Mouse (Mus musculus): ENCODE data around the gene Ubtd2. TPM values are rescaled to one million over a fixed set of nuclear protein-coding genes. Genes with fewer than 3 reads are reported as not detected.

Ubtd2 gene
- total RNA-seq, 2 experiments from 2014 or later = 15.3 to 15.5 TPM

DNA sequence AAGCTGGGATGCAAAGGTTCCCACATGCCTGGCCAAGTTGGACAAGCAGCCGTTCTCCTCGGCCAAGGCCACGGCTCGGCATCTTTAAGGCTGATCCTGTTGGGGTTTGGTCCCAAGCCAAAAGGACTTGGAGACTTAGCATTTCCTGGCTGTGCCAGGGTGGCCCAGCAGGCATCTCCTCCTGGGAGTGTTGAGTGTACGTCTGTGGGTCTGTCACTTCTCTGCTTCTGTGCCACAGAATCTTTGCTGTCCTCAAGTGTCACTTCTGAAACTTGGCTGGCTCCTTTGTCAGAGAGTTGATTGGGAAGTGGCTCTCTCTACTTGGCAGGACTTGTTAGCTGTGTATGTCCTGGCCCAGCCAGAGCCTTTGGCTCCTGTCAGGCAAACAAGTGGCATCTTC is 91.3 kb downstream of the Ubtd2 start:
- DNase-seq = peak; percentile 61 to 77

DNA sequence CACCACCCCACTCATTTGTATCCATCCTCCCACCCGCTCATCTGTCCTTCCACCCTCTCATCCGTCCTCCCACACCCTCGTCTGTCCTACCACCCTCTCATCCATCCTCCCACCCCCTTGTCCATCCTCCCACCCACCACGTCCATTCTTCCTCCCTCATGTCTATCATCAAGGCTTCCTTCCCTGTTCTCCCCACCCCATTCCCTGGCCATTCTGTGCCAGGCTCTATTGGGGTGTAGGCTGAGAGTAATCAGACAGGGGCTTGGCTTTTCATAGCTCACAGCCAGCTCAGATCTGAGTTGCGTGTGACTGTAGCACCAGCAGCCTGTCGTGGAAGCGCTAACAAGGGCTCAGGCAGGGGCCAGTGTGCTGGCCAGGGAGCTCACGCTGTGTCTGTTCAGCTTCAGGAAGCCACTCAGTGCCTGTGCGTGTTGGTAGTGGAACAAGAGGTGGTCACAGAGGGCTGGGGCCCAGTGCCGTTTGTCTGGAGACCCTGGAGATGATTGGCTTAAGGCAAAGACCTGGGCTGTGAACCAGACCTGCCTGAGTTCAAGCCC is 92.3 kb downstream of the Ubtd2 start:
- DNase-seq = no peak

DNA sequence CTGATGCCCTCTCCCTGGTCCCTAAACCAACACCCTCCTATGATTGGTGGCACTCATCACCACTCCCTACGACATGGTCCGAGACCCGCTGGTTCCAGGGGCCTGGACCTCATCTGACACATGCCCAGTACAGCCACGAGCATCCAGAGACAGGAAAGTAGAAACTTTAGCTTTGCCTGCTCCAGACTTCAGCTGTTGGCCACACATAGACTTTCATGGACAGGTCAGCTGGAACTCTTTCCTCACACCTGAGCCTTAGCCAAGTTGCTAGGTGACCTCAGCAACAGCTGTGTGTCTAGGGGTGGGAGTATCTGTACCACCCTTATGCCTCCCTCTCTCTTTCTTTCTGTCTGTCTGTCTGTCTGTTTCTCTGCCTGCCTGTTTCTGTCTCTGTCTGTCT is 93.1 kb downstream of the Ubtd2 start:
- DNase-seq = no peak

DNA sequence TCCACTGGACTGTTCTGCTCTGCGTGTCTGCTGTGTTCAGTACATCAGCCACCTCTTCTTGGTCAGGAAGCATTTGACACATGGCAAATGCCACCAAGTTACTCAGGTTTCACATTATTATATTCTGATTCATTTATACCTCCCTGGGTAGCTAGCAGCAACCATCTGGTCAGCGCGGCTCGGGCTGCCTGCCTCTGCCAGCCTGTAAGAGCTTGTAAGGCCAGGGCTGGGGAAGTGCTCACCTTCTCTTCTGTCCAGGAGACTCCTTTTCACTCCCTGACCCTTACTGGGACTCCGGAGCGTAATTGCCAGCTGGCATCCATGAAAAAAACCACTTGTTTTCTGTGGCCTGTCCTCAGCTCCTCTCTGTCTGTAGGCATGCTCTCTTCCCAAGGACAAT is 94.1 kb downstream of the Ubtd2 start:
- no peak for DNase-seq

DNA sequence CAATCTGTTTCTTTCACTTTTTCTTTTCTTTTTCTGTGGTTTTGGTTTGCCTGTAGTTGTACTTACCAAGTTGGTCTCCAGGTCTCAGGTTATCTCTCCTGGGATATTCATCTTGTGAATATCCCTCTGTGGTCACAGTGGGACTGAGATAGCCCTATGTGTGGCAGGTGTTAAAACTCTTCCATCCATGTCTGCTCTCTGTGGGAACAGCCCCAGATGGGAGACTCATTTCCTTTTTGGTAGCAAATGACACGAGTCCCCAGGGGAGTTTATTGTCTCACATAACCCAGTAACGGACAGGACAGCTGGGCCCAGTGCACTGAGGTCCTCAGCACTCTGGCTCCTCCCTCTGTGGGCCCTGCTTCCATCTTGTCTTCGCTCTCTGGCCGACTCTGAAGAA is 94.9 kb downstream of the Ubtd2 start:
- DNase-seq = no peak

DNA sequence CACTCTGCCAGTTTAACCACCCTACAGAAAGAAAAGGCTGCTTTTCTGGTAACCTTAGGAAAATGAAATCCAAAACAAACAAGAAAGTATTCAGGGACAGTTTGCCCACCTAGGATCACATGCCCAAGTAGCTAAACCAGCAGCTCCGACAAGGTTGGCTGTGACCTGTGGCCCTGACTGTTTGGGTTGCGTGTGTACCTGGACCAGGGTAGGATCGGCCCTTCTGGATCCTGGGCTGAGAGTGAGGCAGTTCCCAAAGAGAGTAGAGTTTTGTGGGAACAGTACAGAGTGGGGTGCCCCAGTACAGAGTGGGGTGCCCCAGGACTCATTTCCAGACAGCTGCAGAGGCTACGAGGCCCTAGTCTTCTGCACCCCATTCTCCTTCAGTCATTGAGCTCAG is 95.9 kb downstream of the Ubtd2 start:
- no peak for DNase-seq

DNA sequence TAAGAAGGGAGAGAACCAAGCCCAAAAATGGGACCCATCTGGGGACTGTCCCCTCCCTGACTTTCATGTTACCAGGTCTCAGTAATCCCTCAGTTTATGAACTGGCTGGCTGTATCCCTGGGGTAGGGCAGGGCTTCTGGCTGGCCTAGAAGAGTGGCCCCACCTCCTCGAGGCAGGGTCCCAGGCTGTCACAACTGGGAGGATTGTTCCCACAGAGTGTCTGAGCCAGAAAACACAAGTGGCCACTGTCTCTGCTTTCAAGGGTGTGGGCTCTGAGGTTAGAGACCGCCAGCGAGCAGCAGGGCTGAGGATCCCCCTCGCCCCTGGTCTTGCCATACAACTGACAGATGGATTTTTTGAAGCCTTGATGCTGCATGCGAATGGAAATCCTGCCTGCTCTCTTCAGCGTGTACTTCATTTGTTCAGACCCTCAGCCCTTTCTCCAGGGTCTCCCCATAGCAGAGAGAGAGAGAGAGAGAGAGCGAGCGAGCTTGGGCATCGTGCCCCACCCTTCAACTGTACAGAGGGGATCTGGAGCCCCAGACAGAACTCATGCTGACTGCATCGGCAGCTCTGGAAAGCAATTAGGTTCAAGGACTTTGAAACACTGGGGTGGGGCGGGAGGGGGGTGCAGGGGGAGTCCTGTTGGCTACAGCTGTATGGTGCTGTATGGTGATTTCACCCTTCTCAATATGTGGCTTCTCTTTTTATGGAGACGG is 96.6 kb downstream of the Ubtd2 start:
- DNase-seq = no peak

DNA sequence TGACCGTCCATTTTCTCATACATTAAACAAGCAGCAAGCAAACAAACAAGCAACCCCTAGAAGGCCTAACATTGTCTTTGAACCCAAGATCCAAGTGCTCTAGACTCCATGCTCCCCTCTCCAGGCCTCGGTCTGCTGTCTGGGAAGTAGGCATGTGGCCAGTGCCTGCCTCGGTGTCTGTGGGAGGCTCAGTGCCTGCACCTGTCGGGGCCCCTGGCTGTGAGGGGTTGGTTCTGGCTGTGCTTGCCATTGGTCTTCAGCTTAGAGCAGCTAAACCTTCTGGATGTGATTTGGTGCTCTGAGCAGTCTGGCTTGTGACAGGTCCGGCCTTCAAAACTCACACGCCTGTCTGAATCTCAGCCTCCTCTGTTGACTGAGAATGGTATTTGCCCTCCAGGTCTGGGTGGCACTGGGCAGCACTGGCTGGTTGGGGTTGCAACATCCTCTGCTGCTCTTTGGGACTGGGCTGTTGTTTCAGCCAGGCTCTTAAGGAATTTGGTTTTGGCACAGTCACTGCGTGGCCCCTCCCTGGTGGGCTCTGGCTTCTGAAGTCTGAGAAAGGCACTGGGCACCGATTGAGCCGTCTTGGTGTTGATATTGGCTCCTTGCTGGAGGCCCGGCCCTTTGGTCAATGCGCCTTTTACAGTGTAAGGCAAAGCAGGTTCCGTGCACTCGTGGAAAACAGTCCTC is 97.4 kb downstream of the Ubtd2 start:
- DNase-seq = peak in 1 of 2 experiments; percentile 50

DNA sequence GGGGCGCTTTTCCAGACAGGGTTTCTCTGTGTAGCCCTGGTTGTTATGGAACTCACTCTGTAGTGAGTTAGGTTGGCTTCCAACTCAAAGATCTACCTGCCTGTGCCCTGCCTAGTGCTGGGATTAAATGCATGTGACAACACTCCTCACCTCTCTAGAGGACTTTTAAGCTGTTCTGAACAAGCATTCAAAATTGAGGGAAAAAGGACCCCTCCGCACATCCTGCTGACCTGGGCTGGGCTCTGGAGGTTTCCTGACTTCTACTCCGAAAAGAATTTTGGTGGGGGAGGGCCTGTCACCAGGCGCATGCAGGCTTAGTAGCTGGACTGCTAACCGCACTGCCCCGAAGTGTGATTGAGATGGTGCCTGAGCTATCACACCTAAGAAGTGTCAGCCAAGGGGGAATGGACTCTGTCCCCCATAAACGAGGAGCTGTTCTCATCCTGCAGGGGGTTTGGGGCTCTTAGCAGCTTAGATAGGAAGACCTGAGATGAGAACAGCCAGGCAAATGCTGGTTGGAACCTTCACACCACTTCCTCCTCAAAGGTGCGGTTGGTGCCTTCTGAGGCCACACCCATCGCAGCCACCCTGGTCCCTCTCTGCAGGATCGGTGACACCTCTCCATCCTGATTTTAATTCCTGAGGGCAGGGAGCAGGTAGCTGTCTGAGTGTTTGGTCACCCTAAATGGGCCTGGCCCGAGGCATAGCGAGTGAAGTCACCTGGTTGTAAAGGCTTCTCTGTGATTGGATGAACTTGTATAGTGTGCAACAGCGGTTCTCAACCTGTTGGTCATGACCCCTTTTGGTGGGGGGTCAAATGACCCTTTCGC is 98.4 kb downstream of the Ubtd2 start:
- no peak for DNase-seq

DNA sequence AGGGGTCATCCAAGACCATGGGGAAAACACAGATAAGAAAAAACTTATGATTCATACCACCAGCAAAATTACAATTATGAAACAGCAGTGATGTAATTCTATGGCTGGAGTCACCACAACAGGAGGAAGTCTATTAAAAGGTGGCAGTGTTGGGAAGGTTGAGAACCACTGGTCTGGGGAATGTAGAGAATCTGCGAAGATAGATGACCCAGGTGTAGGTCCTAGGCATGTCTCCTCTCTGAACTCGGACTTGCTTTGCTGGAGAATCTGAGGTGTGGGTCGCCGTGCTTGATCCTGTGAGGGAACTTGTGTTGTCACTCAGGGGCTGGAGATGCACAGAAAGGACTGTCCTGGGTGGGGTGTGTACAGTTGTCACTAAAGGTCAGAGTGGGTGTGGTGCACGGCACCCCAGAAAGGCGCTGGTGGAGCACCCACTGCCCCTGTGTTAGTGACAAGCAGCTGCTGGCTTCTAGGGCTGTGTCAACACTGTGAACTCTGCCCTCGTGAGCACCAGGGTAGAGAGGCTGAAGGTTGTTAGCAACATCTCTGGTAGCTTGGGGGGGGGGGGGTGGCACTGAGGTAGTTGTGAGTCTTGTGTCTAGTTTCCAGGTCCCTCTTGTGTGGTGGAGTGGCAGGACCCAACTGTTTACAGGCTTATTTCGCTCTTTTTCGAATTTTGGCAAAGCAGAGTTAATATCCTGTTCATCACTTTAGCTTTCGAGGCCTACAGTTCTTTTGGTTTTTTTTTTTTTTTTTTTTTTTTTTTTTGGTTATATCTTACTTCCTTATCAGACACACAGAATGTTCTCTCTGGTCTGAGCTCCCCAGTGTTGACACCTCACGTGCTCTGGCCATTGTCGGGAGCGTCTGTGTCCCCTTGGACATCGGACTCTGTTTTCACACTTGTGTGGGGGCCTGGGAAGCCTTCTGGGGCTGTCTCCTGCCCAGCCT is 99.2 kb downstream of the Ubtd2 start:
- DNase-seq = no peak

DNA sequence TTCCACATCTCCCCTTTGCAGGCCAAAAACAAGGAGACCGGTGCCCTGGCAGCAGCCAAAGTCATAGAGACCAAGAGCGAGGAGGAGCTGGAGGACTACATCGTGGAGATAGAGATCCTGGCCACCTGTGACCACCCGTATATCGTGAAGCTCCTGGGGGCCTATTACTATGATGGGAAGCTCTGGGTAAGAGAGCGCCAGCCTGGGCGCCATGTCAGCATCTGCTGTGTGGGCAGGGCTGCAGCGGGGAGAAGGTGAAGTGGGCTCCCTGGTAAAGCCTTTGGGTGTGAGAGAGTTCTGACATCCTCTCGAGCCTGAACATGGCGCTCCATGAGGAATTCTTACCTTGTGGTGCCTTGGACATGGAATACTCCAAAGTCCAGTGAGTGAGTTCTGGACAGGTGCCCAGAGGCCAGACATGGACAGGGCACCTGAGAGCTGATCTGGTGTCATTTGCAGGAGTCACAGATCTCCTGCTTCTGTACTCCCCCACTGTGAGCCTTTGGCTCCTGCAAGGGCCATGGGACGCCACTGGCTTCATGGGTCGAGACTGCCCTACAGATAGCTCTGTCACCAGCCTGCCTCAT is 100.0 kb downstream of the Ubtd2 start:
- DNase-seq = no peak

DNA sequence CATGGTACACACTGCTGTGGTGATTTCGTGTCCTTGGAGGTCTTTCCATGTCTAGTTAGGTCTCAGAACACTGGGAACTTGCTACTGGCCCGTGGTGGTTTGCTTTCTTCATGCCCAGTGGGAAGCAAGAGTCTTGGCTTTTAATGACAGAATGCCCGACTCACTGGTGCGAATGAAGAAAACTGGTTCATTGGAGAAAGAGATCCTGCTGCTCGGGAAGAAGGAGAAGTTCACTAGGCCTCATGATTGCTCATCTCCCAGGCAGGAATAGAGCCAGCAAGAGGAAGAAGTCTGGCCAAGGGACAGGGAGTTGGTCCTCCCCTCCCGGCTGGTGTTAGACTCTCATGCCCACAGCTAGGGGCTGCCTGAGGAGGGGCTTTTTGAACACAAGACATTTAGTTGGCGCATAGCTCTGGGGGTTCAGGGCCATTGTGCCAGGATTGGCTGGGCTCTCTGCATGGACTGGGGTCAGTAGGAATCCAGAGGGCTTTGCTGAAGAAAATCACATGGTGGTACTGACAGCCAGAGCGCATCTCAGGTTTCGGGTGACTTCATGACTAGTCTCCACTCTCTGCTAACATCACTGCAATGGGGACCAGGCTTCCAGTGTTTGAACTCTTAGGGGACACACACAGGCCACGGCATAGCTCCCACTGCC is 101.3 kb downstream of the Ubtd2 start:
- DNase-seq = no peak

DNA sequence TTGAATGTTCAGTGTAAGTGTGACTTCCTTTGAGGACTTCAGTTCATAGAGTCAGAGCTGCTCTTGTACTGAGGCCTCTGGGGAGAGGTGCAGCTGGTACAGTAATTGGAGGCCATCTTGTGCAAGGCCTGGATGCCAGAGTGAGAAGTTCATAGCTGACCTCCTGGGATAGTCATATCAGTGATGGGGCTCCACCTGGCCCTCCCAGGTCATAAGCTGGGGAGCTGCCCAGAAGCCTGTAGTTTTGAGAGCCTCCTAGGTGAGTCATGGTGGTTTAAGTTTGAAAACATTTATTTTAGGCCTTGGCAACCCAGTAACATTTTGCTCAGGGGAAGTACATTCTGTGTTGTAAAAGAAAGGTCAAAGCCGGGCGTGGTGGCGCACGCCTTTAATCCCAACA is 102.9 kb downstream of the Ubtd2 start:
- no peak for DNase-seq

DNA sequence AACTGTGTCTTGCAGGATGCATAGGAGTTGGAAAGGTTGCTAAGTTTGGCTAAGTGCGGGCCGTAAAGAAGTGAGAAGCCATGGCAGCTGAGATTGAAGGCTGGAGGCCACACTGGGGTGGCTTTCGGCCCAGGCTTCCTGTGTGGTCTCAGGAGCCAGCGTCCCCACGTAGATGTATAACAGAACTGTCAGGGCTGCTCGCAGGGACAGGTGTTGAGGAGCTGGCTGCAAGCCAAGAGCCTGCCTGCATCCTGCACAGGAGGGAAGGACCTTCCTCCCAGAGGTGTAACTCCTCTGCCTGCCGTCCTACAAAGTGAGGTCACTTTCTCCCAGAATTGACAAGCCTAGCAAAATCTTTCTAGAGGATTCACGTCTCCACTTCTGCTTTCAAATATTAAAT is 103.5 kb downstream of the Ubtd2 start:
- DNase-seq = no peak

DNA sequence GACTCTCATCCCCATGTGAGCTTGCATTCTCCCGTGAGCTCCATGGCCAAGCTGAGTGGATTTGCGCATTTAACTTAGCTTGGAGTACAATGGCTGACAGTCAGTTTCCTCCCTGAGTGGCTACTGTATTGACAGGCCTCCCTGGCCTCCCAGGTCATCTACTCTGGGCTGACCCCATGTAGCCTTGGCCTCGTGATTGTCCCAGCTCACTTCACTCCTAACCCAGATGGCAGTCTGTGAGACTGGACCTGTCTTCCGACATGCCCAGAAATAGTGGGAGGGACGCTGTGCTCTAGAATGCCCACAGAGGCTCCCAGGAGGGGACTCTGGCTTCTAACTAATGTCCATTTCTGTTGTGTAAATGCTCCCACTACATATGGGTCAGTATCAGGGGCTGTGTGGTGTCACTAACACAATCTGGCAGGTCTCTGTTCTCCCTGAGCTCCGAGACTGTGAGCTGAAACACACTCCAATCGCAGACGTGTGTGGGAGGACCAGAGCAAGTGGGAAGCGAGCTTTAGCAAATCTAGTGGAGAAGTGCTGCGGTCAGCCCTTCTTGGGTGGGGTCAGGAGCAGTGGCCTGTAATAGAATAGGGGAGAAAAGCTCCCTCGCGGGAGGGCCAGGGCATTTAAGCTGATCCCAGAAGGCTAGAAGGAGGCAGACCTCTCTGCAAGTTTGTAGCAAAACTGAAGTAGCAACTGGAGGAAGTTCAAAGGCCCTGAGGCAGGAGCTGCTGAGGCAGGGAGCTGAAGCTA is 105.0 kb downstream of the Ubtd2 start:
- no peak for DNase-seq

DNA sequence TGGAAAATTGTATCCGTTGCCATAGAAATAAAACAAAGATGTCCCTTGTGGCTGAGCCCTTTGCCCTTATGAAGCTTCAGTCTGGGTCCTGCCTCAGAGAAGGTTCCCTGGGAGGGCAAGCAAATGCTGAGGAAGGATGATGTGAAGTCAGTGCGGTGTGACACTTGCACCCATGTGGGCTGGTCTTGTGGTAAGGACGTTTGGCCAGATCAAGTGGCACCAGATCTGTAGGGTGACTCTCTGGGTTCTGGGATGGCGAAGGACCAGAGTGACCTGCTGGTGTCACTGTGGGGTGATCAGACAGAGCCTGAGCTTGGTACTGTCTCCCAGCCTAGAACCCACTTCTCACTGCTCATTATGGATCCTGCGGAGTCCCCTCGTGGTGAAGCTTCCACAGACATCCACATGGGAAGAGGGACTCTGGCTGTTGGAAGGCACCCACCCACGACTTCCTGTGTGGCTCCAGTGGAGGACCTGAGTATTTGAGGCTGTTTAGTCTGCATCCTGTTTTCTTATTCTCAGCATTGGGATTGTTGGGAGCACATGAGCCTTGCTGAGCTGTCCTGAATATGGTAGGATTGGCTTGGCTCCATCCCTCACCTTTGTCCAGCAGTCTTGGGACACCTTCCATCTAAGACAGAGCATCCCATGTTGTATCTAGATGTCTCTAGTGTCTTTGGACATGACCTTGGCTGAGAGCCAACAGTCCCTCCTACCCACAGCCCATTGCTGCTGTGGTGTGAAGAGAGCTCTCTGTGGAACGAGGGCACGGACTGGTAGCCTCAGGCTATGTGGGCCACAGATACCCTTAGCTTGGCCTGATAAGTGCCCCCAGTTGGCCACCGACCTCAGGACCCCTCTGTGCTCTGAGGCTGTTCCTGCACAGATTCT is 106.5 kb downstream of the Ubtd2 start:
- DNase-seq = no peak

DNA sequence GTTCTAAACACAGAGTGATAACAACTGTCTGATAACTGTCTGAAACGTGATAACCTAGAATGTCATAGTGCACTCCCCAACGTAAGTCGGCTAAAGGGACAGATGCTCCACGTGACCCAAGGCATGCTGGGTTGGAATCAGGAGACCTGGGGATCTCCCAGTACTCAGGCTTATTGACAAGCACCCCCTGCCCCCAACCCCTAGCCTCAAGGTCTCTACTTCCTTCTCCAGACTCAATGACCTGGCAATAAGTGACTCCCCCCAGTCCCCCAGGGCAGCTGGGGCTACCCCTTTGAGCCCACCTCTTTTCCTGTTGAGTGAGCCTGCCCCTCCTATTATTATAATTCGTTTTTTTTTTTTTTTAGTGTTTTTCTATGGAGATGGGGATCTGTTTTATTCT is 107.5 kb downstream of the Ubtd2 start:
- DNase-seq = no peak

DNA sequence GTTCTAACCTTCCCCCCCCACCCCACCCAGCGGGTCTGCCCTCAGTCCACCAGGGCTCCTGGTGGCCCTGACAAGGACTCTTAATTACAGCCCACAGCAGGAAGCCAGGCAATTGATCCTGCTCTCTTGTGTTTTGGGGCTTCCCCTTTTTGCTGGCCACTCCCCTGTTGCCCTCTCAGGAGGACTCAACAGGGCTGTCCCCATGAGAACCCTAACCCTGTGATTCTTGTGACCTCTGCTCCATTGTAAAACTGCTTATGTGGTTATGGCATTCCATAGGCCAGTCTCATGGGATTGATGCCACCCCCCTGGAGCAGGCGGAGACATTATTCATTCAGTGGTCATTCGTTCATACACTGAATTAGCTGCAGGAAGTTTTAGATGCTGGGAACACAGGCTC is 108.5 kb downstream of the Ubtd2 start:
- no peak for DNase-seq

DNA sequence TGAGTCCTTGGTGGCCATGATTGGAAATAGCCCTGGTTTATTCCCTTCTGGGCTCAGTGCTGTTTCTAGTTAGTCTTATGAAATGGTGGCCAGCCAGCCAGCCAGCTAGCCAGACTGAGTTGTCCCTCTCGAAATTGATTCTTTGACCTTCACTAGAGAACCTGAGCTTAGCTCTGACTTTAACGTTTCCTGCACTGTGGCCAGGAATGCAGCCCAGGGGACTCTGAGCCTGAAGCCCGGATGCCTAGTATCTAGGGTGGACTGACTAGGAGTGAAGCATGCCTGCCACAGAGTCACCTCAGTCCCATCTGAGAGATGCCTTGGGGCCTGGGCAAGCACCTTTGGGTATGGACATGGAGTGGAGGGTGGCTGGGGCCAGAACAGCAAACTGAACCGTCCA is 109.5 kb downstream of the Ubtd2 start:
- DNase-seq = no peak

All from adrenal gland, postnatal 36 days (tissue).